Mouse (Mus musculus): ENCODE measurements around the gene Zfp207. TPM values are rescaled to one million over a fixed set of nuclear protein-coding genes. Genes with fewer than 3 reads are reported as not detected.

Zfp207 gene
- total and polyA plus RNA-seq, 3 experiments: 137 to 296 (median 231) TPM

DNA sequence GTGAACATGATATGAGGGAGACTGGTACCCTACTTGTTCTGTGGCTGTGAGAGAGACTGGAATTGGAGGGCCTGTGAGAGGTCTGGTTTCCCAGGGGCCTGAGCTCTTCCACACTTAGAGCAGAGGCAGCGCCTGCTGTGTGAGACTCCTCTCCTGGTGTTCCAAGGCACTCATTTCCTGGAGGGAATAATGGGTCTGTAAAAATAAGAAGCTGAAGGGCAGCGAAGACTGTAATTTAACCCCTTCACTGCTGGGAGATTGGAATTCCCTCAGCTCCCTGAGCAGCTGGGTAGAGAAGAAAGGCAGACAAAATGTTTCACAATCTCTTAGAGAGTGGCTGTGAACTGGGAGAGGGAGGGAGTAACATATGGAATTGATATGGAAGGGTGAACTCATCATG is 40.6 kb upstream of the Zfp207 start:
- no peak for DNase-seq (ENCODE audit: extremely low read depth)
- H3K9ac ChIP-seq (ENCODE audit: insufficient read depth, low read depth): no peak overlapping the region
- no peak overlapping the region for H3K27ac ChIP-seq (ENCODE audit: insufficient read depth, low read depth)
- H3K27me3 ChIP-seq (replicated peaks): peaks cover 14% of the 10 kb centered on the region
- H3K36me3 ChIP-seq (replicated peaks in 1 of 2; ENCODE audit: control insufficient read depth in 1 of 2, insufficient read depth in 1 of 2, low read length in 1 of 2): no peaks in the 10 kb centered on the region
- H3K4me1 ChIP-seq (ENCODE audit: control insufficient read depth in 1 of 2, insufficient read depth in 2 of 2): peaks cover 1 to 2% of the 10 kb centered on the region in 2 experiments; a peak in 1 of 4 replicates
- in situ Hi-C loops (cut with MboI; ENCODE audit: low pct_ligation_motif_present, low pct_unique_long_range_greater_than_20kb, low sequenced_read_pairs): no loop called here
- H3K9me3 ChIP-seq (replicated peaks; ENCODE audit: low read length): no peaks in the 10 kb centered on the region
- TF ChIP-seq CHD1 (IDR thresholded peaks at IDR 0.05; ENCODE audit: low read depth, low read length) (no peak), ZMIZ1 (IDR thresholded peaks at IDR 0.05; ENCODE audit: low read depth, low read length) (no peak), BHLHE40 (IDR thresholded peaks at IDR 0.05; ENCODE audit: low read depth, low read length) (no peak), UBTF (IDR thresholded peaks at IDR 0.05; ENCODE audit: low read depth, low read length) (no peak), NRF1 (IDR thresholded peaks at IDR 0.05; ENCODE audit: low read depth, low read length) (no peak), JUND (conservative IDR thresholded peaks at IDR 0.05; ENCODE audit: low read depth, low read length) (no peak), IRF4 (IDR thresholded peaks at IDR 0.05; ENCODE audit: low read depth, low read length) (no peak), MAX (IDR thresholded peaks at IDR 0.05; ENCODE audit: low read length) (no peak), MYC (IDR thresholded peaks at IDR 0.05; ENCODE audit: low read depth, low read length) (no peak), MXI1 (IDR thresholded peaks at IDR 0.05; ENCODE audit: low read depth, low read length) (no peak)
- no peak overlapping the region for H3K4me2 ChIP-seq (ENCODE audit: insufficient read depth, low read depth, poor library complexity, severe bottlenecking)
- H3K4me3 ChIP-seq (replicated peaks in 1 of 3; ENCODE audit: low read depth in 2 of 3, low read length in 2 of 3, poor library complexity in 1 of 3): no peak overlapping the region
- dilution Hi-C loops (cut with MboI; ENCODE audit: extremely low pct_ligation_motif_present, extremely low pct_unique_long_range_greater_than_20kb, low sequenced_read_pairs): no loop called here
- no peaks in the 10 kb centered on the region for H3K79me2 ChIP-seq (replicated peaks; ENCODE audit: control insufficient read depth, extremely low read depth, insufficient read depth, poor library complexity, severe bottlenecking)

DNA sequence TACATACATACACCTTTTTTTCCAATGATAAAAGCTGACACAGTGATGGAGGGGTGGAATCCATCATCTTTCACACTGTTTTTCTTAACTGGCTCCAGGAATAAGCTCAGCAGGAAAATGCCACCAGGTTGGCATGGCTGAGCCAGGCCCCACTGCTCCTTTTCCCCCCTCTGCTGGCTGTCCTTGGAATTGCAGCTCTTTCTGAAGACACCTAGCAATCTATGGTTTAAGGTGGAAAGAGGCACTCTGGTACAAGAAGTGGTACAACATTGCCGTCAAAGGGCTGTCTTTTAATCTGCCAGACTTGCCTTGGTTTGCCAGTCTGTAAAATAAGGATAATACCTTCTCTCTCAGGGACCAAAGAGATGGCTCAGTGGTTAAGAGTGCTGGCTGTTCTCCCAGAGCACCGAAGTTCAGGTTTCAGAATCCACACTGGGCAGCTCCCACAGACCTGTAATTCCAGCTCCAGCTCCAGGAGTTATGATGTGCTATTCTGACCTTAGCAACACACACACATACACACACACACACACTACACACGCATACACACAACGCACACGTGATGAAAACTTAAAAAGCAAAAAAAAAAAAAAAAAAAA is 31.1 kb upstream of the Zfp207 start:
- Histone ChIP-seq H3K9me3 (replicated peaks; ENCODE audit: low read length) (no peaks in the 10 kb centered on the region), H3K27me3 (replicated peaks) (peaks cover 3% of the 10 kb centered on the region), H3K36me3 (replicated peaks in 1 of 2; ENCODE audit: control insufficient read depth in 1 of 2, insufficient read depth in 1 of 2, low read length in 1 of 2) (peaks cover 0 to 5% of the 10 kb centered on the region in 2 experiments), H3K27ac (ENCODE audit: insufficient read depth, low read depth) (no peak overlapping the region), H3K9ac (ENCODE audit: insufficient read depth, low read depth) (no peak overlapping the region), H3K4me3 (replicated peaks in 1 of 3; ENCODE audit: low read depth in 2 of 3, low read length in 2 of 3, poor library complexity in 1 of 3) (no peak overlapping the region), H3K79me2 (replicated peaks; ENCODE audit: control insufficient read depth, extremely low read depth, insufficient read depth, poor library complexity, severe bottlenecking) (no peaks in the 10 kb centered on the region), H3K4me1 (ENCODE audit: control insufficient read depth in 1 of 2, insufficient read depth in 2 of 2) (peaks cover 6 to 22% of the 10 kb centered on the region in 2 experiments), H3K4me2 (ENCODE audit: insufficient read depth, low read depth, poor library complexity, severe bottlenecking) (no peak overlapping the region)
- in situ Hi-C loops (cut with MboI; ENCODE audit: low pct_ligation_motif_present, low pct_unique_long_range_greater_than_20kb, low sequenced_read_pairs) (no loop called here), dilution Hi-C loops (cut with MboI; ENCODE audit: extremely low pct_ligation_motif_present, extremely low pct_unique_long_range_greater_than_20kb, low sequenced_read_pairs) (no loop called here)
- TF ChIP-seq RAD21 (IDR thresholded peaks at IDR 0.05; ENCODE audit: low read depth, low read length): peak; percentile 89
- TF ChIP-seq POLR2AphosphoS2 (IDR thresholded peaks at IDR 0.05; ENCODE audit: low read depth, low read length): no peak
- TF ChIP-seq TCF12 (IDR thresholded peaks at IDR 0.05; ENCODE audit: low read depth, low read length): 0 out of 2 replicates have a peak, but pooled peaks have one; percentile 28
- peak; percentile 59; the same call in 1 of the 2 replicates for TF ChIP-seq ZC3H11A (IDR thresholded peaks at IDR 0.05; ENCODE audit: low read depth, low read length)
- peak; percentile 97 to 99 for TF ChIP-seq CTCF (conservative IDR thresholded peaks at IDR 0.05 in 1 of 2, IDR thresholded peaks at IDR 0.05 in 1 of 2; ENCODE audit: low read depth in 2 of 2, low read length in 2 of 2)
- TF ChIP-seq POLR2A (IDR thresholded peaks at IDR 0.05; ENCODE audit: low read depth, low read length): no peak
- TF ChIP-seq SMC3 (IDR thresholded peaks at IDR 0.05; ENCODE audit: low read depth, low read length): peak; percentile 99
- TF ChIP-seq CHD2 (IDR thresholded peaks at IDR 0.05; ENCODE audit: low read length): no peak
- peak; percentile 87 for DNase-seq (ENCODE audit: extremely low read depth)
